Mouse (Mus musculus): Measurements from ENCODE around the gene Gprc5c.

Gene Gprc5c

DNA sequence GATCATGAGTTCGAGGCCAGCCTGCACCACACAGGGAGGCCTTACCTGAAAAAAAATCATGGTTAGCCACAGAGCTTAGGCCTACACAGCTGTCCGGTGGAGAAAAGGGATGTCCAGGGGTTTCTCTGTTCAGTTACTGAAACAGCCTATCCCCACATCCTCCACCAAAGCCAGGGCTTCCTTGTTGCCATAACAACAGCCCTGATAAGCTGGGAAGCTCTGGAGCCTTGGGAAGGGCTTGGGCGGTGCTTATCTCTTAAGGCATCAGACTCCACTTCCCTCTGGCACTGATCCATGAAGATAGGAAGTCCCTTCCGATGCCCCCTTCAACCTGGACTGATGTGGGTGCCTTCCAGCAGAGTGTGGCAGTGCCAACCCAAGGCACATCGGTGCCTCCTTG is 17.8 kb upstream of the Gprc5c start:
- DNase-seq (ENCODE audit: low read depth, low spot score) = no peak

DNA sequence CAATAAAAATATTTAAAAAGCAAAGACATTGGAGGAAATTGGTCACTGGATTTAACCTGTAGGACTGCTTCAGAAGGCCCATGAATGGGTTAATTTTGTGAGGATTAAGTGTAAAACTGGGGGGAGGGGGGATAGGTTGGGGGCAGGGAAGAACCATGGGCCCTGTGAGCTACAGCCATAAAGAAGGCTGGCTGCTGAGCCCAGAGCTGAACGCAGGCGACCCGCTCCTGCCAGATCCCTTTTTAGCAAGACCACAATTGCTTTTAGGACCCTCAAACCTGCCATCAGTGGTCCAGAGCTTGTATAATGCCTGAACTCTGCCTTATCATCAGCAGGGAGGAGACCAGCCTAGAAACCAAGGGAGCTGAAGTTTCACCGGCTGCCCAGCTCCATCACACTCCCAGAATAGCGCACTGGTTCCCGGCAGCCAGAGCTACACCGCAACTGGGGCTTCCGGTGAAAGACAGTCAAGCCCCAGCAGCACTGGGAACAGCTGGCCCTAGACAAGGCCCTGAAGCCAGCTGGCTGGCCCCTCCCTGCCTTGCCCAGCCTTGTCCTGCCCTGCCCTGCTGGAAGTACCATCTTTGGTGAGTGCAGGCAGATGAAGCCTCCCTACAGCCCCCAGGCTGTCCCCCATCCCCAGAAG is 7.0 kb upstream of the Gprc5c start:
- no peak for DNase-seq (ENCODE audit: low read depth, low spot score)

DNA sequence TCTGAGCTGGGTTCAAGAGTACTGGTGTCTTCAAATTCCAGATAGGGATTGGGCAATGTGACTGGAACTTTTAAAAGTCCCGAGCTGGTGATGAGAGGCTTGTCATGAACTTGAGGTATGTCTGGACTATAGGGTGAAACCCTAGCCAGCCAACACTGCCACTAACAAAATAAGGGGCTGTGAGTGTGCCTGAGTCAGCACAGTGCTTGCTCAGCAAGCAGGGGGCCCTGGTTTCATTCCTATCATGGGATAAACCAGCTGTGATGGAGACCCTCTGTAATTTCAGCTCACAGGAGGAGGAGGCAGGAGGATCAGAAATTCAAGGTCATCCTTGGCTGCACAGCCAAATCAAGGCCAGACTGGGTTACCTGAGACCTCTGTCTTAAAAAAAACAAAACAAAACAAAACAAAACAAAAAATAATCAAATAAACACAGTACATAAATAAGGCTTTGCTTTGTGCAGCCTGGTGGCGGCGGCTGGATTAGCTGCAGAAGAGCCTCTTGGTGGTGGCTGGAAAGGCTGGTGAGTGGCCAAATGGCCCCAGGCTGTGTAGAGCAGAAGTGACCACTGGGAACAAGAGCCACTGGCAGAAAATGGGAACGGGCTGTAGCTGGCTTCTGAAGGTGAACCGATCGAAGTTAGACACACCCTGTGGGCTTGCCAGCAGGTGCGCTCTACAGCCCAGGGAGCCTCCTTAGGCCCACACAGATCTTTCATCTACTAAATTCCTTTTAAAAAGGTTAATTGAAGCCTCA is 6.3 kb upstream of the Gprc5c start:
- DNase-seq (ENCODE audit: low read depth, low spot score) = no peak

DNA sequence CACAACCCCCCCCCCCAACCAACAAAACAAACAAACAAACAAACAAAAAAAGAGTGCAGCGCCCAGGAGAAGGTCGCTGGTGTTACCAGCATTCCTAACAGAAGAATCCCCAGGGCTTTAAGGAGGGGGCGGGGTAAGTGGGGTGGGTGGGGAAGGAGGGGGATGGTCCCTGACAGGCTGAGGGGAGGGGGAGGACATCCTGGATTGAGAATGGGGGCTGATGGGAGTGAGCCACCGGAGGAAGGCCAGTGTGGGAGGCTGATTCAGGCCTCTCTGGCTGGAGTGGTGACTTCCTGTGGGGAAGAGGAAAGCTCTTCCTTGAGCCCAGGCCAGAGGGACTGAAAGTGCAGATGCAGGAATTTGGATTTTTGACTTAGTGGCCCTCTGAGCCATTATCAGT is 4.6 kb upstream of the Gprc5c start:
- DNase-seq (ENCODE audit: low read depth, low spot score) = no peak

DNA sequence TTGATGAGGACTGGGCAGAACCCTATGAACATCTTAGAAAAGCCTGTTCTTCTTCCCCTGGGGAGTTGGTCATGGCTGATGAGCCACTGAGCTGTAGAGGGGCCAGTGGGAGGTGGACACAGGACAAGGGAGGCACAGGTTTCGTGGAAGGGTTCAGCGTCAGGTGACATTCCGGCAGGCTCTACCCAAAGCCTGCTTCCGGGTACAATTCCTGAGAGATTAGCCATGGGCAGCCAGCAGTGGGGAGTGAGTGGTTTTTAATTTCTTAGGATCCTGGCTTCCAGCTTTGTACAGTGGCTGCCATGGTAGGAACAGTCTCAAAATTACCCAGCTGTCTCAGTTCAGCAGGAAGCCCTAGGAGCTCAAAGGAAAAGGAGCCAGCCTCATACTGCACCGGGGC is 3.9 kb upstream of the Gprc5c start:
- no peak for DNase-seq (ENCODE audit: low read depth, low spot score)

DNA sequence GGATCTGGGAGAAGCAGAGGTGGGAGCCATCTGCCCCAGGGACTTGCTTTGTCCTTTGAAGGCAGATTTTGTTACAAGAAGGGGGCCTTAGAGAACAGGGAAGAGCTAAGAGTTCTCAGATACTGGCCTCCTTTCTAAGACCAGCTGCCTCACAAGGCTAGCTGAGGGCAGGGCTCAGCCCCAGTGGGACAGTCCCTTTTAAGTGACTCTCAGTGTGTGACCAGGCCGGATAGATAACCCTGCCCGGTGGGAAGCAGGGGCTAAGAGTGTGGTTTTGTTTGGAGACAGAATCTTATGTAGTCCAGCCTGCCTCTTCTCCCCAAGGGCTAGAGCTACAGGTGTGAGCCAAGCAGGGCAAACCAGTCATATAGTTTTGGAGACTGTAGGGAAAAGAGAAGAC is 1.4 kb upstream of the Gprc5c start:
- no peak for DNase-seq (ENCODE audit: low read depth, low spot score)

DNA sequence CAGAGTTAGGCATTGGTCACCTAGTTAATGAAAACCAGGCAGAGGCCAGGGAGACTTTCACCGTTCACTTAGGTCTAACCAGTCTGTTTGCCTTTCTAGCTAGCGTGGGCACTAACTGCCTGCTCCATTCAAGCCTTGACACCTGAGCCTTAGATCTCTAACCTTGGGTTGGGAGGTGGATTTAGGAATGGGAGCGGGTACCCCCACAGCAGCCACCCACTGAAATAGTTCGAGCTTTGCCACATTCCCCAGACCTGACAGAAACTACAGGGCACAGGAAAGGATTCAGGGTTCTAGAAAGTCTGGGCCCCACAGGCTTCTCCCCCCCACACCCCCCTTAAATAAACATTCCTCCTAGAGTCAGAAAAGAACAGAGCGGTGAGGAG is 893 bp upstream of the Gprc5c start:
- no peak for DNase-seq (ENCODE audit: low read depth, low spot score)

DNA sequence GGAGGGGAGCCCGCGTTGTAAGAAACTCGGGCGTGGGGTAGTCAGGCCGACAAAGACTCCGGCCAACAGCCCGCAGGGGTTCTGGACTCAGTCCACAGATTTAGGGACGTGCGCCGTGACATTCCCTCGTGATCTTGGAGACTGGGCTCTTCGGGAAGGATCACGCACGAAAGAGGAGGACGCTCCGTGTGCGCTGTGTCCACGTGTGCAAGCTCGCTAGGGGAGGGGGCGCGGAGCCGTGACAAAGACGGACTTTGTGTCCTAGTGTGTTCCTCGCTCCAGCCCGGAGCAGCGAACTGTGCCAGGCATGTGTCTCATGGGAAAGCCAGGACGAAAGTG is 286 bp downstream of the Gprc5c start:
- no peak for DNase-seq (ENCODE audit: low read depth, low spot score)

DNA sequence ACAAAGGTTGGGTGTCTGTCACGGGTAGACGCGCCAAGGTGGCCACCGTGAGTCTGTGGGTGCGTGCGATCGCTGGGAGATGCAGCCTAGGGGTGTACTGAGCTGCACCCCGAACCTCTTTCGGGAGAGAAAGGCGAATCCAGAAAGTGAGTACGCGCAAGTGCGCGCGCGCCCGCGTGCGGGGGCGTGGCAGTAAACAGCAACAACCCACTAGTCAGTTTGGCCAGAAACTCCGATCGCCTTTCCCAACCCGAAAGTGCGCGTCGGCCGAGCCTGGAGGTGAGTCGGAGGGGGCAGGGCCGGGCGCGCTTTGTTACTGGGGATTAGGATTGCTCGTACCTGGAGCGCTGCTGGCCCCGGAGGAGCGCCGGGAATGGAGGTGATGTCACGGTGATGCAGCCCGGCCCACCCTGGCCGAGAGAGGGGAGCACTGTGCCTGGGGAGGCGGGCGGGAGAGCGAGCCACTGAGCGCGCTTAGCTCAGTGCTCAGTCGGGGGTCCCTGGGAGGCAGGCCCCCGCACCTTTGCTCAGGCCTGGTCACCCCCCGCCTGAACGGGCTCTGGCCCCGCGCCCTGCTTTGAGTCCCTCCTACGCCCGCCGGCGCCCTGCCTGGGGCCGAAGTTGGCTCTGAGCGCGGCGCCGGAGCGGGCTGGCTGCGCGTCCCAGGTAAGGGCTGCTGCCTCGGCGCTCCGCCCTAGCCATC is 807 bp downstream of the Gprc5c start:
- DNase-seq (ENCODE audit: low read depth, low spot score) = no peak

DNA sequence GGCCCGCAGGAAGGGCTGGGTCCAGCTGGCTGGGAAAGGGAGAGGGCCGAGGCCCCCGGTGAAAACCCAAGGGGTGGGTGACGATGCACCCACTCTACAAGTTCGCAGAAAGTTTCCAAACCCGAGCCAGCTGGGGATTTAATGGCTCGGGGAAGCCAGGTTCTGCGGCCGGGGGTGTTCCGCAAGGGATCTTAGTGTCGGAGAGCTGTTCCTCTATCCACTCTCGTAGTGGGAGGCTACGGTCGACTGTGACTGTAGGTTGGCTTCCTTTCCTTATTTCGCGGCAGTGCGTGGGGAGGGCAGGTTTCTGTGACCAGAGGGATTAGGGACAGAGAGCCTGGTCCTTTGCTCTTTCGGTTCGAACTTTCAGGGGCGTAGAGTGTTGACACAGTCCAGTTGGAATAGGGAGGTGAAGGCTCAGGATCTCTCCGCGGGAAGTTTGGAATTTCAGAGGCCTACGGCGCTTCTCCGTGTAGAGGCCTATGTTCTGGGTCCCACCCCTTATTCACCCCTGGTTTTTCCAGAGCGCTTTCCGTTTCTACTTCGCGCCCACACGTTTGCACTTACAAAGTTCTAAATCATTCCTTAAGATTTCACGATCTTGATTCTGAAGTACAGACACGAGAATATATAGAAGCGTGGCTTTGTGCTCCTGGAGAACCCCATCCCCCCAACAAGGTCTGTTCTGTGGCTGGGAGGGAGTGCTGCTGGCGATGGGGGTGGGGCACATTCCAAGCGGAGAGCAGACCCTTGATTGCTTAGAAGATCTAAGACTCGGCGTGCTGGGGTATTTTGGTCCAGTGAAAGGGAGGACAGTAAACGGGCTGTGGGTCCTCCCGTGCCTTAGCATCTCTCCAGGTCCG is 1.6 kb downstream of the Gprc5c start:
- DNase-seq (ENCODE audit: low read depth, low spot score) = no peak

DNA sequence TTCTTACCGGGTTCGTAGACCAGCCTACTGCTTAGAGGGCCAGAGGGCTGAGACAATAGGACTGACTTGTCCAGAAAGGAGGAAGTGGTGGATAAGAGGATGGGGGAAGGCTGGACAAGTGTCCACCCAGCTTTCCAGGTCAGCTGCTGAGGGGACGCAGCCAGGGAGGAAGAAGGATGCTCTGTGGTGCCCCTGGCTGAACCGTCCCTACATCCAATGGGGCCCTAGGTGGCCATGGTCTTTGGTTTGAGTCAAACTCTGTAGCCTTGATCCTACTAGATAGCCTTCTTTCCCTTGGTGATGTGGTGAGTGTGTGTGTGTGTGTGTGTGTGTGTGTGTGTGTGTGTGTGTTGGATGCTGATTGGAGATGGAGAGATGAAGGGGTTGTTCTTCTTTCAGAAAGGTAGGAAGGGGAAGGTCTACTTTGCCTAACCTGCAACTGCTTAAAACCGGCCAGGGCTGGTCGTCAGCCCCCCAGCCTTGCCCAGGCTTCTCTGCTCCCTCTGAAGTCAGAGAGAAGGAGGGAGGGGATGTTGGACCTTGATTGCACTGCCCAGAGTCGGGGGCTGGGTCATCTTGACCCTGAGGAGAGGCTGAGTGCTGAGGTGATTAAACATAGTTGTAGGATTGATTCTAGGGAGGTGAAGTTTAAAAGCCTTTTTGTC is 2.4 kb downstream of the Gprc5c start:
- no peak for DNase-seq (ENCODE audit: low read depth, low spot score)

DNA sequence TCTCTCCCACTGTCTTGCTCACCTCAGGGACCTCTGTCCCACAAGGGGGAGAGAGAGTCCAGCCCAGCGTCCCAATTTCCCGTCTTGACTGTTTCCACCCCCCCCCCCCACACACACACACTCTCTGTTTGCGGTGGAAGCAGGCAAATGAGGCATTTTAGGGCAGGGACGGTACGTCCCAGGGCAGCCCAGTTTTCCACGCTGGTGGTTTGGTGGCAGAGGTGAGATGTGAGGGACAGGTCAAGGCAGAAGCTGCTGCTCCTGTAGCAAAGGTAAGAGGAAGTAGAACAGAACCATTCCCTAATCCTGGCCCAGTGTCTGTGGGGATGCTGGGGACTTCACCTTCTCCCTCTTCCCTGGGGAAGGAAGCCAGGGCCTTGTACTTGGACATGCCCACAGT is 3.6 kb downstream of the Gprc5c start:
- DNase-seq (ENCODE audit: low read depth, low spot score) = no peak

DNA sequence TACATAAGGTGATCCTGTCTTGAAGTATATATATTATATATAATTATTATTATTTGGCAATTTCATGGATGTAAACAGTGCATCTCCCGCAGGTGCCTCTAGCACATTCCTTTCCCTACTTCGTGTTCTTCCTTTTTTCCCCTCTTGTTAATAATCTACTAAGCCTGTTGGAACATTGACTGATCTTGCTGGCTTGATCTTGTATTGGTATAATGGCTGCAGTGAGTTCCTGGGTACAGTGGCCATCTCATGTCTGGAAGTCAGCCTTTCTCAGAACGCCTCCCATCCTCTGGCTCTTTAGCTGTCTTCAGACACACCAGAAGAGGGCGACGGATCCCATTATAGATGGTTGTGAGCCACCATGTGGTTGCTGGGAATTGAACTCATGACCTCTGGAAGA is 5.2 kb downstream of the Gprc5c start:
- DNase-seq (ENCODE audit: low read depth, low spot score) = no peak

DNA sequence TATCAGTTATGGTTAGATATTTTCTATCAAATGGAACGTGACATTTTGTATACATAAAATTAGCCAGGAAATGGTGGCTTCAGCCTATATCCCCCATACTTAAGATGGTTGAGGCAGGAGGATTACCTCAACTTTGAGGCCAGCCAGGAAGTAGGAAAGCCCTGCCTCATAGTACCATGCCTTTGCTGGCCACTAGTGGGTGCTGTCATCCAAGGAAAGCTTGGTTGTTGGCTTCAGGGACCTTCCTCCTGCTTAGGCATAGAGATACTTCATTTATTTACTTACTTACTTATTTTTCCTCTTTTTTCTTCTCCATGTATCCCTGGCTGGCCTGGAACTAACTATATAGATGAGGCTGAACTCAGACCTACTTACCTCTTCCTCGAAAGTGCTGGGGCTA is 7.7 kb downstream of the Gprc5c start:
- DNase-seq (ENCODE audit: low read depth, low spot score) = no peak

DNA sequence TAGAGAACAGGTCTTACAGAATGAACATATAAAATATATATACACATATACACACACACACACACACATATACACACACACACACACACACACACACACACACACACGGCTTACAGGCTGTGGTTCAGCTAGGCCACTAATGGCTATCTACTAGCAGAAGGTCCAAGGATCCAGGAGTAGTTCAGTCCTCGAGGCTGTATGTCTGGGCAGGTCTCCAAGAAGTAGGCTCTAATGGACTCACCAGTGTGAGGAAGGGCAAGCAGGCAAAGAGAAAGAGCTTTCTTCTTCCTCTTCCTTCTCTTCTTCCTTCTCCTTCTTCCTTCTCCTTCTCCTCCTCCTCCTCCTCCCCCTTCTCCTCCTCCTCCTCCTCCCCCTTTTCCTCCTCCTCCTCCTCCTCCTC is 10.1 kb downstream of the Gprc5c start:
- DNase-seq (ENCODE audit: low read depth, low spot score) = no peak

DNA sequence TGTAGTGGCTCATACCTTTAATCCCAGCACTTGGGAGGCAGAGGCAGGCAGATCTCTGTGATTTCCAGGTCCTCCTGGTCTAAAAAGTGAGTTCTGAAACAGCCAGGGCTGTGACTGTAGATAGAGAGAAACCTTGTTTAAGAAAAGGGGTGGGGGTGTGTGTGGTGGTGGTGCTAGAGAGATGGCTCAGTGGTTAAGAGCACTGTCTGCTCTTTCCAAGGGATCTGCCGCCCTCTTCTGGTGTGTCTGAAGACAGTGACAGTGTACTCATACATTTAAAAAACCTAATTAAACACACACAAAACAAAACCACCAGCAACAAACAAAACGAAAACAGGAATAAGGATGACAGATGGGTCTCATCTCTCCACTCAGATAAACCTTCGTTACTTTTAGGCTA is 11.7 kb downstream of the Gprc5c start:
- DNase-seq (ENCODE audit: low read depth, low spot score) = no peak

DNA sequence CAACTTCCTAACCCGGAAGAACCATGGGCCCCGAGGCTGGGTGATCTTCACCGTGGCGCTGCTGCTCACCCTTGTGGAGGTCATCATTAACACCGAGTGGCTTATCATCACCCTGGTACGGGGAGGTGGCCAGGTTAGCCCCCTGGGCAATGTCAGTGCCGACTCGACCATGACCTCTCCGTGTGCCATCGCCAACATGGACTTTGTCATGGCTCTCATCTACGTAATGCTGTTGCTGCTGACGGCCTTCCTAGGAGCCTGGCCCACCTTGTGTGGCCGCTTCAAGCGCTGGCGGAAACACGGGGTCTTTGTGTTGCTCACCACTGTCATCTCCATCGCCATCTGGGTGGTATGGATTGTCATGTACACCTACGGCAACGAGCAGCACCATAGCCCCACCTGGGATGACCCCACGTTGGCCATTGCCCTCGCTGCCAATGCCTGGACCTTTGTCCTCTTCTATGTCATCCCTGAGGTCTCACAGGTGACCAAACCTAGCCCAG is 13.0 kb downstream of the Gprc5c start:
- DNase-seq (ENCODE audit: low read depth, low spot score) = no peak

DNA sequence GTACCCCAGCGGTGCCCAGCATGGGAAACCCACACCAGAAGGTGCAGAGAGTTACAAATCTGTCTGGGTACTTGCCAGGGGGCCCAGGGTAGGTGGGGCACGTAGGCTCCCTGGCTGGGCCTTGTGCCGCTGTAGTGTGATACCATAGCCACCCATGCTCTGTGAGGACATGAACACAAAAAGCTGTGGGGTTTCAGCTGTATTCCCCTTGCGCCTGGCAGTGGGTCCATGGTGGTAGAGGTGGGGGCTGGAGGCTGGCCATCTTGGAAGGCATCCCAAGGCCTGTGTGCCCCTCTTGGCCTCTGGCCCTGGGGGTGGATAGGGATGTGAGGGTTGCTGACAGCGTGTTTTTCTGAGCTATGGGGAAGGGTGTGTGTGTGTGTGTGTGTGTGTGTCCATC is 15.0 kb downstream of the Gprc5c start:
- no peak for DNase-seq (ENCODE audit: low read depth, low spot score)

DNA sequence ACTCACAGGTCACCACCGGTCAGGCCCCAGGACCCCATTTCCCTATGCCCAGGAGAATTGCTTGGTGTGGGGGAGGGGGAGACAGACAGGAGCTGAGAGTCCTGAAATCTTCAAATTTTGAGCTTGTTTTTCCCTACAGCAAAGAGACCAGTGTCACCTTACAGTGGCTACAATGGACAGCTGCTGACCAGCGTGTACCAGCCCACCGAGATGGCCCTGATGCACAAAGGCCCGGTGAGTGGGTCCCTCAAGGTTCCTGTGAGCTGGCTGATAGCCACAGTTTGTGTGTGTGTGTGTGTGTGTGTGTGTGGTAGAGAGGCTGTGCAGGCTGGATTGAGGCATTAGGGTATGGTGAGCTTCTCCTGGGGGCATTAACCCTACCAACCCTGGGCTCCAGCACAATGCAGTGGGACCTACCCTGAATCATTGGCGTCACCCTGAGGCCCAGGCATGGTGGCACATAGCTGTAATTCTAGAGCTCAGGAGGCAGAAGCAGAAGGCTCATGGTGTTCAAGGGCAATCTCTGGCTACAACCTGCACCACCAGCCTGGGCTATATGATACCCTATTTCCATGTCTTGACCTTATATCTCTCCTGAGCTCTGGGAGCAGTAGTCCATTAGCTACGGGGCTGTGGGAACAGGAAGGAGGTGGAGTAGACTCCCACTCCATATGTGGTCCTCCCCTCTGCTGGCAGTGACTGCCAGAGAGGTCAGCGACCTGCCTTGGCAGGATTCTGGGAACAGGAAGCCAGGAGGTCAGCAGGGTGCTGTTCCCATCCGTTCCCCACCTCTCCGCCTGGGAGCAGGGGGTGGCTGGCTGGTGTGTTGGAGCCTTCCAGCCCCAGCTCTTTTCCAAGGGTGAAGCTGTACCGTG is 15.8 kb downstream of the Gprc5c start:
- DNase-seq (ENCODE audit: low read depth, low spot score) = no peak
